Mouse (Mus musculus) kidney, adult 2 months (tissue): ENCODE data around the gene Trim66. TPM values are rescaled to one million over a fixed set of nuclear protein-coding genes. Genes with fewer than 3 reads are reported as not detected.
A peak's percentile ranks its signal among the peaks of the same experiment; 100 is the strongest.

Experiments used
- DNase-seq: peaks from one replicate; pipeline ENCODE4 v3.0.0; 2021
- H3K27ac ChIP-seq: fragments of 200-500 bp; 2 replicates; pipeline ENCODE4 v1.5.1; 2012; ENCODE audit warnings: low read depth, low read length, control low read depth, inconsistent platforms; ENCODE audit not compliant: insufficient read depth
- H3K27me3 ChIP-seq: fragments of 200-500 bp; replicated peaks from 2 replicates; pipeline ENCODE4 v1.6.1; 2012; ENCODE audit warnings: mild to moderate bottlenecking, moderate library complexity, low read length, inconsistent platforms; ENCODE audit not compliant: control insufficient read depth, insufficient read depth
- H3K36me3 ChIP-seq: fragments of 200-500 bp; 2 replicates; pipeline ENCODE4 v1.6.1; 2012; ENCODE audit warnings: mild to moderate bottlenecking, moderate library complexity, low read length, inconsistent platforms; ENCODE audit not compliant: control insufficient read depth, insufficient read depth
- H3K4me1 ChIP-seq: fragments of 200-500 bp; 2 replicates; pipeline ENCODE4 v1.6.1; 2011; ENCODE audit warnings: low read length; ENCODE audit not compliant: control insufficient read depth, insufficient read depth
- H3K4me3 ChIP-seq: fragments of 200-500 bp; 2 replicates; pipeline ENCODE4 v1.5.1; 2011; ENCODE audit warnings: mild to moderate bottlenecking, low read depth, low read length, control low read depth; ENCODE audit not compliant: insufficient read depth
- CTCF ChIP-seq: fragments of 200-500 bp; conservative IDR thresholded peaks from 2 replicates; pipeline ENCODE4 v1.5.1; 2011; ENCODE audit warnings: low read depth, mild to moderate bottlenecking, control low read depth, low read length, moderate library complexity, mixed read lengths; ENCODE audit not compliant: insufficient read depth, insufficient read length
- POLR2A ChIP-seq: fragments of 200-500 bp; IDR thresholded peaks from one replicate; pipeline ENCODE4 v1.6.1; 2011; ENCODE audit warnings: low read depth, low read length, control low read depth
- WGBS: fragments of 180-500 bp; shearing (Covaris S2); methylation state at CpG from one replicate; pipeline ENCODE4 v1.1.7; 2018; 5-methylcytosine and 5-hydroxymethylcytosine counted together
- polyA plus RNA-seq: library from polyadenylated mRNA; depleted of rRNA; stranded (reverse); fragments of >200 nt; gene quantifications from 2 replicates; pipeline ENCODE4 v1.2.3, GENCODE M21; 2012

Gene Trim66
- polyA plus RNA-seq, 1 experiment, result 0.03 TPM

GRCm38 (mm10) chr7:109456563-109456962, 51.4 kb downstream of the Trim66 start:
- WGBS, result 68% methylated on average over 6 of the region's 6 CpGs
- Histone ChIP-seq H3K36me3 (no peaks in the 10 kb centered on the region), H3K27ac (no peak overlapping the region), H3K4me1 (no peaks in the 10 kb centered on the region), H3K4me3 (no peak overlapping the region), H3K27me3 (no peaks in the 10 kb centered on the region)
- TF ChIP-seq CTCF (no peak), POLR2A (no peak)
- DNase-seq, result no peak

GRCm38 (mm10) chr7:109455748-109456147, 52.2 kb downstream of the Trim66 start:
- no peaks in the 10 kb centered on the region for H3K36me3 ChIP-seq
- no peak overlapping the region for H3K27ac ChIP-seq
- WGBS, result 95% methylated on average over 2 of the region's 2 CpGs
- no peak overlapping the region for H3K4me3 ChIP-seq
- no peak for TF ChIP-seq POLR2A
- TF ChIP-seq CTCF, result no peak
- no peak for DNase-seq
- H3K27me3 ChIP-seq, result no peaks in the 10 kb centered on the region
- H3K4me1 ChIP-seq, result no peaks in the 10 kb centered on the region

GRCm38 (mm10) chr7:109454856-109455255, 53.1 kb downstream of the Trim66 start:
- Histone ChIP-seq H3K4me1 (no peaks in the 10 kb centered on the region), H3K27ac (no peak overlapping the region), H3K27me3 (no peaks in the 10 kb centered on the region), H3K36me3 (no peaks in the 10 kb centered on the region), H3K4me3 (no peak overlapping the region)
- WGBS, result 84% methylated on average over 9 of the region's 9 CpGs
- TF ChIP-seq POLR2A (no peak), CTCF (no peak)
- DNase-seq, result no peak

- WGBS, result 70% methylated on average over 2 of the region's 2 CpGs
- Histone ChIP-seq H3K4me1 (no peaks in the 10 kb centered on the region; the same call in 1 of the 2 replicates), H3K27ac (no peak overlapping the region), H3K36me3 (no peaks in the 10 kb centered on the region), H3K27me3 (no peaks in the 10 kb centered on the region), H3K4me3 (no peak overlapping the region)
- DNase-seq, result no peak
- no peak for TF ChIP-seq POLR2A
- no peak for TF ChIP-seq CTCF
Observed at GRCm38 (mm10) chr7:109448060-109448459, 59.9 kb downstream of the Trim66 start.

- TF ChIP-seq POLR2A (no peak), CTCF (peak; percentile 74)
- Histone ChIP-seq H3K4me1 (no peaks in the 10 kb centered on the region; the same call in 1 of the 2 replicates), H3K27me3 (no peaks in the 10 kb centered on the region), H3K4me3 (no peak overlapping the region), H3K36me3 (no peaks in the 10 kb centered on the region), H3K27ac (no peak overlapping the region)
- peak; percentile 44 for DNase-seq
- 16% methylated on average over 6 of the region's 6 CpGs for WGBS
Observed at GRCm38 (mm10) chr7:109445012-109445411, 62.9 kb downstream of the Trim66 start.

DNA sequence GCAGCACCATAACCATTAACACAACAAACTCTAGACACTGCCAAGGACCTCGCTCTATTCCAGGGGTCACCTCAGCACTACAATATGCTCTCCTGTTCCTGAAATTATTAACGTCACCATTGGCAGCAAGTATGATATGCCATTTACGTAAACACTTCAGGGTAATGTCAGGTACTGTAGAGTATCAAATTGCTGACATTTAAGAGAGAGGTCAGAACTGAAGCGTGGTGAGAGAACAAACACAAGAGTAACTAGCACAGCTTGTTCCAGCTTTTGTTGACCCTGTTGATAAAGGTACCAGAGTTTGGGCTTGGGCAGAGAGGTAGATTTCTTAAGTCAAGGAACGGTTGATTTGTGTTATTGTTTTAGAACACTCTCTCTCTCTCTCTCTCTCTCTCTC, 65.2 kb downstream of the Trim66 start:
- no peak for TF ChIP-seq POLR2A
- TF ChIP-seq CTCF, result no peak
- Histone ChIP-seq H3K27ac (no peak overlapping the region), H3K4me3 (no peak overlapping the region), H3K27me3 (no peaks in the 10 kb centered on the region; the same call in 1 of the 2 replicates), H3K36me3 (no peaks in the 10 kb centered on the region), H3K4me1 (no peaks in the 10 kb centered on the region; the same call in 1 of the 2 replicates)
- no peak for DNase-seq
- WGBS, result 65% methylated on average over 5 of the region's 5 CpGs

- no peaks in the 10 kb centered on the region; the same call in 1 of the 2 replicates for H3K4me1 ChIP-seq
- no peak overlapping the region for H3K27ac ChIP-seq
- WGBS, result 86% methylated on average over 9 of the region's 9 CpGs
- no peak overlapping the region for H3K4me3 ChIP-seq
- H3K36me3 ChIP-seq, result no peaks in the 10 kb centered on the region
- DNase-seq, result no peak
- TF ChIP-seq POLR2A (no peak), CTCF (no peak)
- H3K27me3 ChIP-seq, result no peaks in the 10 kb centered on the region; the same call in 1 of the 2 replicates
Observed at GRCm38 (mm10) chr7:109440697-109441269, 67.2 kb downstream of the Trim66 start.
